30 mouse cellular contexts compared by ENCODE assay signal in the genomic region with DNA sequence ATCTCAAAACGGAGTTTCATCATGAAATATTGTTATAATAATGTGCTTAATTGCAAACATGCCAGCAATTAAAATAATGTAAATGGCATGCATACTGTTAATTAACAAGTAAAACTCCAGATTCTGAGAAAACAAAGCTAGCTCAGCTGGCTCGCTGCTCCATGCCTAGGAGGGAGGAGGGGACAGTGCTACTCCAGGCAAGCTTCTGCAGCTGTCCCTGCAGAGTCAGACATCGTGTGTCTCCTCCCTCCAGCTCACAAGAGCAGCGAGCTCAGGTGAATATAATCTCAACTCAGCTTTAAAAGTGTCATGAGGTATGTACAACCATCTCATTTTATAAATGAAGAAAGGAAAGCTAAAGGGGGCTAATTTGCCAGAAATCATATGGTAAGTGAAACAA.
A peak's percentile ranks its signal among the peaks of the same experiment; 100 is the strongest.
DNase-seq lines count a peak whose midpoint lies in the region; ATAC-seq and TF ChIP-seq lines count a peak whose summit lies in the region.
"Had no signal": no experiment of that assay in that cellular context is flagged by ENCODE, and none has a peak within 500 bp of the region (broad histone marks: within the 10 kb centered on the region; RNA-seq: fewer than 3 reads in every experiment).

No protein-coding gene starts in this region.

- H3K4me3 ChIP-seq in embryonic facial prominence, embryonic 14.5 days (ENCODE audit: low read depth, low read length) = no peak overlapping the region
- no peak overlapping the region for H3K4me3 ChIP-seq in embryonic facial prominence, embryonic 10.5 days
- H3K4me3 ChIP-seq in gastrocnemius, adult 2 months = no peak overlapping the region
- H3K4me3 ChIP-seq in heart, embryonic 16.5 days (ENCODE audit: low read length) = peak overlapping the region; percentile 28
- H3K4me3 ChIP-seq: embryonic facial prominence, embryonic 12.5 days; forebrain, embryonic 10.5 days; heart, adult 2 months; hindbrain, embryonic 13.5 days; limb, embryonic 13.5 days; midbrain, embryonic 12.5 days; neural tube, embryonic 13.5 days had no signal

- H3K9me3 ChIP-seq in embryonic facial prominence, embryonic 14.5 days (ENCODE audit: control insufficient read depth, low read length) = no peaks in the 10 kb centered on the region
- H3K9me3 ChIP-seq in embryonic facial prominence, embryonic 10.5 days = no peaks in the 10 kb centered on the region
- H3K9me3 ChIP-seq in heart, embryonic 16.5 days (replicated peaks; ENCODE audit: control insufficient read depth, low read length) = no peaks in the 10 kb centered on the region
- H3K9me3 ChIP-seq: embryonic facial prominence, embryonic 12.5 days; forebrain, embryonic 10.5 days; hindbrain, embryonic 13.5 days; limb, embryonic 13.5 days; midbrain, embryonic 12.5 days; neural tube, embryonic 13.5 days had no signal

- no peaks in the 10 kb centered on the region for H3K27me3 ChIP-seq in embryonic facial prominence, embryonic 14.5 days (replicated peaks; ENCODE audit: control insufficient read depth, insufficient read depth, low read length)
- no peaks in the 10 kb centered on the region for H3K27me3 ChIP-seq in embryonic facial prominence, embryonic 10.5 days (replicated peaks; ENCODE audit: low read depth, poor library complexity, severe bottlenecking)
- H3K27me3 ChIP-seq in heart, embryonic 16.5 days (ENCODE audit: control insufficient read depth, insufficient read depth, low read length) = no peaks in the 10 kb centered on the region
- H3K27me3 ChIP-seq: CH12.LX; embryonic facial prominence, embryonic 12.5 days; hindbrain, embryonic 13.5 days; limb, embryonic 13.5 days; midbrain, embryonic 12.5 days; neural tube, embryonic 13.5 days had no signal

- H3K36me3 ChIP-seq in embryonic facial prominence, embryonic 14.5 days (ENCODE audit: control insufficient read depth, insufficient read depth, low read length) = no peaks in the 10 kb centered on the region
- peaks cover 10% of the 10 kb centered on the region for H3K36me3 ChIP-seq in embryonic facial prominence, embryonic 10.5 days (replicated peaks)
- no peaks in the 10 kb centered on the region; the same call in 1 of the 2 replicates for H3K36me3 ChIP-seq in heart, embryonic 16.5 days (ENCODE audit: control insufficient read depth, insufficient read depth)
- H3K36me3 ChIP-seq: midbrain, embryonic 12.5 days; neural tube, embryonic 13.5 days had no signal

- WGBS in embryonic facial prominence, embryonic 14.5 days = 63% methylated on average over 4 of the region's 4 CpGs
- 76% methylated on average over 4 of the region's 4 CpGs for WGBS in embryonic facial prominence, embryonic 10.5 days
- WGBS in heart, embryonic 16.5 days = 46% methylated on average over 4 of the region's 4 CpGs

- TF ChIP-seq CTCF in gastrocnemius, adult 2 months (IDR thresholded peaks at IDR 0.05) = no peak

- intact Hi-C loops in gastrocnemius, adult 2 months (cut with DNase I) = no loop called here
- intact Hi-C loops in gastrocnemius, postnatal 14 days (cut with DNase I; ENCODE audit: low total_unique reads) = no loop called here

- H3K9ac ChIP-seq in embryonic facial prominence, embryonic 14.5 days (ENCODE audit: low read depth, low read length) = no peak overlapping the region
- peak overlapping the region; percentile 21 for H3K9ac ChIP-seq in heart, embryonic 16.5 days (ENCODE audit: low read length)
- H3K9ac ChIP-seq: embryonic facial prominence, embryonic 12.5 days; hindbrain, embryonic 13.5 days; limb, embryonic 13.5 days; liver, postnatal 0 days; midbrain, embryonic 12.5 days; neural tube, embryonic 13.5 days had no signal

- no peak for ATAC-seq in embryonic facial prominence, embryonic 14.5 days (ENCODE audit: low read depth)
- no peak for ATAC-seq in heart, embryonic 16.5 days (replicated peaks; ENCODE audit: extremely low read depth, insufficient read depth, low FRiP score)
- ATAC-seq: activated CD4-positive, CD25-positive, alpha-beta regulatory T cell, adult 4 months; intestine, embryonic 16.5 days; liver, postnatal 0 days had no signal

- H3K27ac ChIP-seq in embryonic facial prominence, embryonic 14.5 days (replicated peaks; ENCODE audit: low read depth, low read length) = no peak overlapping the region
- H3K27ac ChIP-seq in embryonic facial prominence, embryonic 10.5 days (replicated peaks) = no peak overlapping the region
- peak overlapping the region; percentile 80 for H3K27ac ChIP-seq in gastrocnemius, adult 2 months
- H3K27ac ChIP-seq in heart, embryonic 16.5 days (ENCODE audit: low read length) = peak overlapping the region; percentile 57
- H3K27ac ChIP-seq: embryonic facial prominence, embryonic 12.5 days; forebrain, embryonic 10.5 days; hindbrain, embryonic 13.5 days; kidney, postnatal 0 days; limb, embryonic 13.5 days; midbrain, embryonic 12.5 days; neural tube, embryonic 13.5 days had no signal

- H3K4me2 ChIP-seq in embryonic facial prominence, embryonic 14.5 days (ENCODE audit: low read depth, low read length) = no peak overlapping the region
- H3K4me2 ChIP-seq in heart, embryonic 16.5 days (ENCODE audit: low read depth, low read length) = peak overlapping the region; percentile 55
- H3K4me2 ChIP-seq: embryonic facial prominence, embryonic 12.5 days; hindbrain, embryonic 13.5 days; limb, embryonic 13.5 days; liver, embryonic 11.5 days; midbrain, embryonic 12.5 days; neural tube, embryonic 13.5 days had no signal

- peak; percentile 16 for DNase-seq in embryonic facial prominence, embryonic 14.5 days (ENCODE audit: low spot score)
- DNase-seq in embryonic facial prominence, embryonic 10.5 days (ENCODE audit: low spot score) = no peak
- DNase-seq in gastrocnemius, adult 2 months = no peak
- no peak for DNase-seq in gastrocnemius, postnatal 14 days
- no peak for DNase-seq in heart, adult 9 months (ENCODE audit: low spot score in 2 of 2)
- peak; percentile 13 for DNase-seq in right cerebral cortex, postnatal 4 days
- DNase-seq in right cerebral cortex, postnatal 25 days = no peak
- DNase-seq: adrenal gland, adult 2 months; adrenal gland, postnatal 36 days; cerebellum, adult 9-10 months; cerebellum, postnatal 36 days; gastrocnemius, postnatal 25 days; heart, adult 2 months; heart, postnatal 36 days; kidney, adult 8-10 months; kidney, postnatal 4 days; liver, postnatal 0 days; lung, postnatal 36 days had no signal

- peaks cover 5% of the 10 kb centered on the region for H3K4me1 ChIP-seq in embryonic facial prominence, embryonic 14.5 days (ENCODE audit: control insufficient read depth, insufficient read depth, low read length)
- peaks cover 8% of the 10 kb centered on the region for H3K4me1 ChIP-seq in embryonic facial prominence, embryonic 10.5 days
- H3K4me1 ChIP-seq in heart, embryonic 16.5 days (ENCODE audit: control insufficient read depth, insufficient read depth, low read length) = peaks cover 20% of the 10 kb centered on the region

Comparison
In these comparisons a context has a peak if more than half of its experiments do, and no peak if none do; other contexts are left out.
1. DNase-seq: peak in embryonic facial prominence, embryonic 14.5 days (single experiment) and right cerebral cortex, postnatal 4 days (single experiment); none in embryonic facial prominence, embryonic 10.5 days (single experiment), gastrocnemius, adult 2 months (single experiment), gastrocnemius, postnatal 14 days (single experiment), heart, adult 9 months (0 of 2) and right cerebral cortex, postnatal 25 days (single experiment).
2. H3K27ac ChIP-seq: peak in gastrocnemius, adult 2 months (single experiment) and heart, embryonic 16.5 days (single experiment); none in embryonic facial prominence, embryonic 14.5 days (single experiment) and embryonic facial prominence, embryonic 10.5 days (single experiment).